Mouse (Mus musculus) ES-E14 (cell line): Measurements from ENCODE around the gene Vps53. TPM values are rescaled to one million over a fixed set of nuclear protein-coding genes. Genes with fewer than 3 reads are reported as not detected.

Source experiments
- DNase-seq: peaks from one replicate; pipeline ENCODE4 v3.0.0-alpha.2; 2013; ENCODE audit warnings: low read depth, low spot score
- H3K27ac ChIP-seq: 2 replicates; pipeline ENCODE4 v1.5.1; 2012; ENCODE audit warnings: low read depth, mild to moderate bottlenecking, low read length, moderate library complexity, mixed read lengths; ENCODE audit not compliant: poor library complexity, insufficient read depth, severe bottlenecking
- H3K36me3 ChIP-seq: 2 replicates; pipeline ENCODE4 v1.6.1; 2012; ENCODE audit warnings: mild to moderate bottlenecking, low read length, moderate library complexity, mixed read lengths; ENCODE audit not compliant: control insufficient read depth, poor library complexity, insufficient read depth, severe bottlenecking
- H3K4me1 ChIP-seq, 2 experiments: fragments of 150-350 bp in 1 of 2; sonication (generic) in 1 of 2; 2 replicates each; pipeline ENCODE4 v1.6.1; 2012; ENCODE audit warnings: low read length in 2 of 2, mild to moderate bottlenecking in 1 of 2, mixed read lengths in 1 of 2; ENCODE audit not compliant: control insufficient read depth in 2 of 2, insufficient read depth in 2 of 2, poor library complexity in 1 of 2
- H3K4me3 ChIP-seq, 2 experiments: fragments of 150-350 bp in 1 of 2; sonication (generic) in 1 of 2; 2 replicates each; pipeline ENCODE4 v1.5.1; 2012; ENCODE audit warnings: low read length in 2 of 2, low read depth in 1 of 2, mild to moderate bottlenecking in 1 of 2, mixed read lengths in 1 of 2; ENCODE audit not compliant: insufficient read depth in 1 of 2, poor library complexity in 1 of 2, severe bottlenecking in 1 of 2
- H3K9ac ChIP-seq: 2 replicates; pipeline ENCODE4 v1.6.1; 2012; ENCODE audit warnings: low read depth, mild to moderate bottlenecking, low read length, mixed read lengths; ENCODE audit not compliant: poor library complexity, insufficient read depth, severe bottlenecking
- H3K9me3 ChIP-seq: fragments of 150-350 bp; sonication (generic); 2 replicates; pipeline ENCODE4 v1.6.1; 2012; ENCODE audit warnings: low read depth, mild to moderate bottlenecking, low read length; ENCODE audit not compliant: control insufficient read depth, insufficient read depth
- CHD2 ChIP-seq: IDR thresholded peaks from 2 replicates; pipeline ENCODE4 v1.6.1; 2014; ENCODE audit warnings: mild to moderate bottlenecking, low read depth, low read length, inconsistent platforms
- HCFC1 ChIP-seq: IDR thresholded peaks from 2 replicates; pipeline ENCODE4 v1.6.1; 2012; ENCODE audit warnings: low read length, inconsistent platforms, borderline replicate concordance; ENCODE audit not compliant: insufficient read depth
- MAFK ChIP-seq: IDR thresholded peaks from 2 replicates; pipeline ENCODE4 v1.6.1; 2014; ENCODE audit warnings: mild to moderate bottlenecking, low read depth, low read length, inconsistent platforms; ENCODE audit not compliant: insufficient read depth
- ZC3H11A ChIP-seq: IDR thresholded peaks from 2 replicates; pipeline ENCODE4 v1.6.1; 2012; ENCODE audit warnings: low read depth, mild to moderate bottlenecking, inconsistent platforms, low read length, borderline replicate concordance
- ZNF384 ChIP-seq: IDR thresholded peaks from 2 replicates; pipeline ENCODE4 v1.6.1; 2012; ENCODE audit warnings: low read depth, low read length, inconsistent platforms
- in situ Hi-C, 2 experiments: fragments of 600-800 bp; cut with MboI; formaldehyde crosslinking; loops; one replicate each; pipeline ENCODE4 v1.15.1; 2025; ENCODE audit warnings: low sequenced_read_pairs in 2 of 2, inconsistent platforms in 1 of 2; ENCODE audit not compliant: unreplicated experiment in 2 of 2
- total RNA-seq: library from RNA; depleted of rRNA; stranded (reverse); fragments of 300-350 nt; gene quantifications from 2 replicates; pipeline ENCODE4 v1.2.3, GENCODE M21; 2012; rRNA removed

The Vps53 gene
- 12.6 and 20.3 TPM in 2 replicates for total RNA-seq

- peak within 1 kb of the TSS; percentile 83 to 97 for H3K4me3 ChIP-seq
- no peaks in the 10 kb centered on the region; the same call in 1 of the 2 replicates for H3K36me3 ChIP-seq
- in situ Hi-C loops = loop anchor here in 1 of 2 experiments (10.0 kb wide), 1 partner anchor 95 kb away; no protein-coding TSS in a partner anchor
- H3K27ac ChIP-seq = no peak within 1 kb of the TSS
- DNase-seq = peak; percentile 48
- TF ChIP-seq HCFC1 (0 out of 2 replicates have a peak, but pooled peaks have one; percentile 32), ZNF384 (no peak)
- H3K4me1 ChIP-seq = 0 out of 4 replicates have a peak, but pooled peaks cover 0 to 2% of the 10 kb centered on the region in 2 experiments
- H3K9ac ChIP-seq = peak within 1 kb of the TSS; percentile 76
- H3K9me3 ChIP-seq = no peaks in the 10 kb centered on the region
Observed at GRCm38 (mm10) chr11:76179495-76180145, at the start of gene Vps53, which contains the start of gene Fam57a. TSS of gene Vps53 (minus strand) at chr11:76179647. TSS of gene Fam57a (plus strand) at chr11:76179671.

- Histone ChIP-seq H3K9me3 (no peaks in the 10 kb centered on the region), H3K4me1 (no peaks in the 10 kb centered on the region), H3K27ac (peak overlapping the region; percentile 24; the same call in 1 of the 2 replicates), H3K36me3 (peaks cover 5% of the 10 kb centered on the region; the same call in 1 of the 2 replicates), H3K9ac (no peak overlapping the region), H3K4me3 (no peak overlapping the region)
- in situ Hi-C loops = no loop called here
- DNase-seq = no peak
- TF ChIP-seq ZNF384 (no peak), HCFC1 (no peak), CHD2 (no peak), ZC3H11A (no peak), MAFK (no peak)
Observed at GRCm38 (mm10) chr11:76225051-76225450, 45.6 kb upstream of the Vps53 start.

- Histone ChIP-seq H3K4me3 (no peak overlapping the region), H3K36me3 (peaks cover 5% of the 10 kb centered on the region; the same call in 1 of the 2 replicates), H3K27ac (peak overlapping the region; percentile 24; the same call in 1 of the 2 replicates), H3K9me3 (no peaks in the 10 kb centered on the region), H3K9ac (no peak overlapping the region), H3K4me1 (no peaks in the 10 kb centered on the region)
- DNase-seq = no peak
- in situ Hi-C loops = no loop called here
- TF ChIP-seq CHD2 (no peak), ZNF384 (no peak), HCFC1 (no peak), MAFK (no peak), ZC3H11A (no peak)
Observed at GRCm38 (mm10) chr11:76224631-76225030, 45.2 kb upstream of the Vps53 start.

GRCm38 (mm10) chr11:76217390-76217800, 37.9 kb upstream of the Vps53 start, which contains the start of the genes Dbil5 and Gemin4:
TSS of gene Dbil5 (plus strand) at chr11:76217608.
TSS of gene Gemin4 (minus strand) at chr11:76217664.
- Histone ChIP-seq H3K36me3 (peaks cover 26% of the 10 kb centered on the region), H3K4me1 (peaks cover 0 to 6% of the 10 kb centered on the region in 2 experiments; a peak in 1 of 4 replicates), H3K9ac (peak within 1 kb of the TSS; percentile 98), H3K9me3 (no peaks in the 10 kb centered on the region), H3K4me3 (peak within 1 kb of the TSS; percentile 75 to 94), H3K27ac (peak within 1 kb of the TSS; percentile 88)
- no peak for TF ChIP-seq CHD2
- TF ChIP-seq HCFC1 = peak; percentile 62; the same call in 1 of the 2 replicates
- no peak for TF ChIP-seq ZNF384
- TF ChIP-seq ZC3H11A = no peak
- TF ChIP-seq MAFK = no peak
- in situ Hi-C loops = no loop called here
- DNase-seq = peak; percentile 99
